Mouse (Mus musculus): Measurements from ENCODE around the gene Plekhj1.

Plekhj1 gene

GRCm38 (mm10) chr10:80748609-80749008, 49.8 kb downstream of the Plekhj1 start:
- peak; percentile 73 for DNase-seq (ENCODE audit: low read depth)

DNA sequence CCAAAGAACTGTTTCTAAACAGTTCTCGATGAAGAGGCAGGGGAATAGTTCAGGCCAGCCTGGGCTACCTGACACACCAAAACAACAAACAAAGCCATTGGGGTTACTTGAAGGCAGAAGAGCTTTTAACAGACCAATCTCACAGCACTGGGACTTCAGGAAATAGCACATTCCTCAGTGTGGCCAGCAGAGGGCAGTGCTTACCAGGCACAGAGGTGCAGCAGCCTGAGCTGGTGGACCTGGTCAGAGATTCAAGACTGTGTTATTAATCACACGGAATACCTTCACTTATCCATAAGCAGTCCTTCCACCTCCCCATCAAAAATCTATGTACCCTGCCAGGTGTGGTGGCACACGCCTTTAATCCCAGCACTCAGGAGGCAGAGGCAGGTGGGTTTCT, 51.0 kb downstream of the Plekhj1 start:
- DNase-seq (ENCODE audit: low read depth) = peak; percentile 87
